Comparison of ENCODE assay signal across 9 mouse cellular contexts in the genomic region with DNA sequence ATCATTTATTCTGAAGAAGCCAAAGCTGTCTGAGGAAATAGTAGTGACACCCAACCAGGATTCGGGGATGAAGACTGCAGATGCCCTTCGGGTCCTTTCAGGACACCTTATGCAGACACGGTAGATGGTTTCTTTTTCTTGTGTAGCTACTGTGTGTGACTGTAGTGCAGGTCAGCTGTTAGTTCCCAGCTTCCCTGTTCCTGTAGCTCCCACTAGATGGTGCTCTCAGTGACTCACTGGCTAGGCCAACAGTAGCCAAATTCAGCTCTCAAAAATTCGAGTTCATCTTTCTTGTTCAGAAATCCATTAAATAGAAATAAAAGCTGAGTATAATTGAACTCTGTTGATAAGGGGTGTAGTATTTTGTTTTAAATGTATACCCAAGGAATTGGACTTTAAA. TPM values are rescaled to one million over a fixed set of nuclear protein-coding genes. Genes with fewer than 3 reads are reported as not detected.
DNase-seq lines count a peak whose midpoint lies in the region; ATAC-seq lines count a peak whose summit lies in the region.
"Had no signal": no experiment of that assay in that cellular context is flagged by ENCODE, and none has a peak within 500 bp of the region (broad histone marks: within the 10 kb centered on the region; RNA-seq: fewer than 3 reads in every experiment).

No protein-coding gene starts in this region.

- no peak overlapping the region for H3K4me3 ChIP-seq in embryonic facial prominence, embryonic 11.5 days (ENCODE audit: low read depth, low read length)
- H3K4me3 ChIP-seq in embryonic facial prominence, embryonic 10.5 days: no peak overlapping the region
- H3K4me3 ChIP-seq in midbrain, embryonic 11.5 days (ENCODE audit: low read depth, low read length): no peak overlapping the region
- H3K4me3 ChIP-seq in midbrain, embryonic 13.5 days (replicated peaks): no peak overlapping the region
- H3K4me3 ChIP-seq: hindbrain, embryonic 15.5 days had no signal

- ATAC-seq in embryonic facial prominence, embryonic 11.5 days (replicated peaks; ENCODE audit: insufficient number of reproducible peaks, low FRiP score, low TSS enrichment, low read depth): no peak
- ATAC-seq in midbrain, embryonic 11.5 days (ENCODE audit: low FRiP score): 0 out of 2 replicates have a peak, but pooled peaks have one; percentile 58
- ATAC-seq in midbrain, embryonic 13.5 days: no peak
- peak; percentile 76; the same call in 1 of the 2 replicates for ATAC-seq in common myeloid progenitor, adult 5-6 weeks (replicated peaks; ENCODE audit: low read depth, poor library complexity, severe bottlenecking)

- H3K4me2 ChIP-seq in embryonic facial prominence, embryonic 11.5 days (ENCODE audit: low read depth, low read length): no peak overlapping the region
- H3K4me2 ChIP-seq in midbrain, embryonic 11.5 days: no peak overlapping the region
- H3K4me2 ChIP-seq in midbrain, embryonic 13.5 days (replicated peaks): no peak overlapping the region
- H3K4me2 ChIP-seq: hindbrain, embryonic 15.5 days had no signal

- peaks cover 12% of the 10 kb centered on the region for H3K36me3 ChIP-seq in embryonic facial prominence, embryonic 11.5 days (replicated peaks; ENCODE audit: control insufficient read depth, insufficient read depth, low read depth, low read length)
- H3K36me3 ChIP-seq in embryonic facial prominence, embryonic 10.5 days (replicated peaks): peaks cover 97% of the 10 kb centered on the region
- H3K36me3 ChIP-seq in midbrain, embryonic 11.5 days (ENCODE audit: control insufficient read depth, insufficient read depth, low read length): peaks cover 19% of the 10 kb centered on the region
- peaks cover 78% of the 10 kb centered on the region for H3K36me3 ChIP-seq in midbrain, embryonic 13.5 days

- peak; percentile 25 for DNase-seq in embryonic facial prominence, embryonic 11.5 days (ENCODE audit: low spot score)
- DNase-seq in embryonic facial prominence, embryonic 10.5 days (ENCODE audit: low spot score): no peak
- no peak for DNase-seq in midbrain, embryonic 11.5 days (ENCODE audit: low spot score, missing footprints)
- peak; percentile 42 to 64 for DNase-seq in left cerebral cortex, postnatal 14 days (ENCODE audit: low spot score in 2 of 2)
- DNase-seq in thymus, postnatal 14 days: peak; percentile 27
- DNase-seq in urinary bladder, adult 18-20 months (ENCODE audit: low spot score in 2 of 2): no peak

- H3K4me1 ChIP-seq in embryonic facial prominence, embryonic 11.5 days (ENCODE audit: control insufficient read depth, insufficient read depth, low read length): no peaks in the 10 kb centered on the region
- no peaks in the 10 kb centered on the region for H3K4me1 ChIP-seq in embryonic facial prominence, embryonic 10.5 days
- no peaks in the 10 kb centered on the region for H3K4me1 ChIP-seq in midbrain, embryonic 11.5 days (ENCODE audit: control insufficient read depth, insufficient read depth, low read length)
- H3K4me1 ChIP-seq in midbrain, embryonic 13.5 days (replicated peaks): no peaks in the 10 kb centered on the region
- H3K4me1 ChIP-seq: hindbrain, embryonic 15.5 days had no signal

- no peak overlapping the region for H3K9ac ChIP-seq in embryonic facial prominence, embryonic 11.5 days (replicated peaks; ENCODE audit: low read length)
- no peak overlapping the region for H3K9ac ChIP-seq in midbrain, embryonic 11.5 days (ENCODE audit: low read length)
- no peak overlapping the region for H3K9ac ChIP-seq in midbrain, embryonic 13.5 days (replicated peaks)
- H3K9ac ChIP-seq: hindbrain, embryonic 15.5 days had no signal

- no peak overlapping the region for H3K27ac ChIP-seq in embryonic facial prominence, embryonic 11.5 days (replicated peaks; ENCODE audit: low read depth, low read length)
- H3K27ac ChIP-seq in embryonic facial prominence, embryonic 10.5 days (replicated peaks): no peak overlapping the region
- no peak overlapping the region for H3K27ac ChIP-seq in midbrain, embryonic 11.5 days (ENCODE audit: low read depth, low read length)
- no peak overlapping the region for H3K27ac ChIP-seq in midbrain, embryonic 13.5 days
- H3K27ac ChIP-seq: hindbrain, embryonic 15.5 days had no signal

- intact Hi-C loops in left cerebral cortex, postnatal 14 days (cut with DNase I): no loop called here

- no peaks in the 10 kb centered on the region for H3K27me3 ChIP-seq in embryonic facial prominence, embryonic 11.5 days (ENCODE audit: control insufficient read depth, insufficient read depth, low read length)
- H3K27me3 ChIP-seq in embryonic facial prominence, embryonic 10.5 days (replicated peaks; ENCODE audit: low read depth, poor library complexity, severe bottlenecking): no peaks in the 10 kb centered on the region
- no peaks in the 10 kb centered on the region for H3K27me3 ChIP-seq in midbrain, embryonic 11.5 days (ENCODE audit: control insufficient read depth, insufficient read depth, low read length)
- H3K27me3 ChIP-seq in midbrain, embryonic 13.5 days: no peaks in the 10 kb centered on the region
- H3K27me3 ChIP-seq: hindbrain, embryonic 15.5 days had no signal

- no peaks in the 10 kb centered on the region for H3K9me3 ChIP-seq in embryonic facial prominence, embryonic 11.5 days (replicated peaks; ENCODE audit: control insufficient read depth, low read length)
- no peaks in the 10 kb centered on the region for H3K9me3 ChIP-seq in embryonic facial prominence, embryonic 10.5 days
- H3K9me3 ChIP-seq in midbrain, embryonic 11.5 days (ENCODE audit: control insufficient read depth, low read length): no peaks in the 10 kb centered on the region
- no peaks in the 10 kb centered on the region for H3K9me3 ChIP-seq in midbrain, embryonic 13.5 days
- H3K9me3 ChIP-seq: hindbrain, embryonic 15.5 days had no signal

- WGBS in embryonic facial prominence, embryonic 11.5 days: 85% methylated on average over 4 of the region's 4 CpGs
- 85% methylated on average over 4 of the region's 4 CpGs for WGBS in embryonic facial prominence, embryonic 10.5 days
- WGBS in midbrain, embryonic 11.5 days: 85% methylated on average over 4 of the region's 4 CpGs
- 79% methylated on average over 4 of the region's 4 CpGs for WGBS in midbrain, embryonic 13.5 days

RNA-seq across cellular contexts. Expression of gene Zc3h14, which starts 32.4 kb away (rescaled TPM):
- 174 and 182 TPM in 2 replicates for polyA plus RNA-seq in embryonic facial prominence, embryonic 11.5 days (2014; fragmentation: Nextera tagmentation; extraction: Ambion mirVana)
- 130 and 131 TPM in 2 replicates for polyA plus RNA-seq in embryonic facial prominence, embryonic 10.5 days (2016; fragmentation: Nextera tagmentation; extraction: Ambion mirVana)
- 180 and 194 TPM in 2 replicates for polyA plus RNA-seq in midbrain, embryonic 11.5 days (2014; fragmentation: Nextera tagmentation; extraction: Ambion mirVana)
- 116 and 124 TPM in 2 replicates for polyA plus RNA-seq in midbrain, embryonic 13.5 days (2015; fragmentation: Nextera tagmentation; extraction: Ambion mirVana)
- 134 and 138 TPM in 2 replicates for total RNA-seq in common myeloid progenitor, adult 5-6 weeks (2017)
- 10 to 100 TPM; 92.6 to 96.6 TPM for total RNA-seq in left cerebral cortex, postnatal 14 days (2021)

RNA-seq across cellular contexts. Expression of gene Ptpn21, which starts 41.9 kb away (rescaled TPM):
- polyA plus RNA-seq in embryonic facial prominence, embryonic 11.5 days (2014; fragmentation: Nextera tagmentation; extraction: Ambion mirVana): 5.3 TPM in 2 replicates
- polyA plus RNA-seq in embryonic facial prominence, embryonic 10.5 days (2016; fragmentation: Nextera tagmentation; extraction: Ambion mirVana): 5.0 and 5.1 TPM in 2 replicates
- polyA plus RNA-seq in midbrain, embryonic 11.5 days (2014; fragmentation: Nextera tagmentation; extraction: Ambion mirVana): 7.2 and 8.4 TPM in 2 replicates
- 5.7 and 6.9 TPM in 2 replicates for polyA plus RNA-seq in midbrain, embryonic 13.5 days (2015; fragmentation: Nextera tagmentation; extraction: Ambion mirVana)
- total RNA-seq in common myeloid progenitor, adult 5-6 weeks (2017): 4.6 and 9.0 TPM in 2 replicates
- total RNA-seq in left cerebral cortex, postnatal 14 days (2021): 1 to 10 TPM; 7.5 to 7.6 TPM

Comparison
In these comparisons a context has a peak if more than half of its experiments do, and no peak if none do; other contexts are left out.
1. ATAC-seq: peak in midbrain, embryonic 11.5 days (single experiment) and common myeloid progenitor, adult 5-6 weeks (single experiment); none in embryonic facial prominence, embryonic 11.5 days (single experiment) and midbrain, embryonic 13.5 days (single experiment).
2. DNase-seq: peak in embryonic facial prominence, embryonic 11.5 days (single experiment), left cerebral cortex, postnatal 14 days (2 of 2) and thymus, postnatal 14 days (single experiment); none in embryonic facial prominence, embryonic 10.5 days (single experiment), midbrain, embryonic 11.5 days (single experiment) and urinary bladder, adult 18-20 months (0 of 2).